Mouse (Mus musculus): ENCODE results near the gene Vps51. TPM values are rescaled to one million over a fixed set of nuclear protein-coding genes. Genes with fewer than 3 reads are reported as not detected.
A peak's percentile ranks its signal among the peaks of the same experiment; 100 is the strongest.

Gene Vps51
- polyA plus RNA-seq, 1 experiment from 2014 or later, result 72.7 TPM

DNA sequence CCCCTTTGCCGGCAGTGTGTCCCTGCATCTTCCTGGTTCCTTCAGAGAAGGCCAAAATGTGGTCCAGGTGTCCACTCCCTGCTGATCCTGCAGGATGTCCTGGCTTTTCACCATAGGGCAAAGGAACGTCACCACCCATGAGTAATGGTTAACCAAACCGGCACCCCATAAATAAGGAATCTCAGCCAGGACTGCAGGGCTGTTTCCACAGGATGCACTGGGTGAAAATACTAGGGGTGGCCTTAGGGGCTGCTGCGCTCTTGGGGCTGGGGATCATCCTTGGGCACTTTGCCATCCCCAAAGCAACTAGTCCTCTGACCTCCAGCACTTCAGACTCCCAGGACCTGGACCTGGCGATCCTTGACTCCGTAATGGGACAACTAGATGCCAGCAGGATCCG lies 28.6 kb upstream of the Vps51 start, which contains the start of gene Naaladl1:
Naaladl1 (plus strand) TSS at position 197 of the 400 bp plus-strand sequence.
- WGBS, result 80% methylated on average over 7 of the region's 7 CpGs
- no peaks in the 10 kb centered on the region; the same call in 1 of the 2 replicates for H3K36me3 ChIP-seq
- H3K27me3 ChIP-seq, result no peaks in the 10 kb centered on the region
- no peaks in the 10 kb centered on the region for H3K9me3 ChIP-seq
- no peak within 1 kb of the TSS for H3K4me2 ChIP-seq
- H3K4me1 ChIP-seq (replicated peaks), result no peaks in the 10 kb centered on the region
- H3K27ac ChIP-seq, result no peak within 1 kb of the TSS
- no peak for ATAC-seq (ENCODE audit: insufficient number of reproducible peaks, insufficient read depth, low FRiP score, low TSS enrichment, low read depth)
- H3K4me3 ChIP-seq (replicated peaks), result no peak within 1 kb of the TSS
- H3K9ac ChIP-seq (replicated peaks), result no peak within 1 kb of the TSS

DNA sequence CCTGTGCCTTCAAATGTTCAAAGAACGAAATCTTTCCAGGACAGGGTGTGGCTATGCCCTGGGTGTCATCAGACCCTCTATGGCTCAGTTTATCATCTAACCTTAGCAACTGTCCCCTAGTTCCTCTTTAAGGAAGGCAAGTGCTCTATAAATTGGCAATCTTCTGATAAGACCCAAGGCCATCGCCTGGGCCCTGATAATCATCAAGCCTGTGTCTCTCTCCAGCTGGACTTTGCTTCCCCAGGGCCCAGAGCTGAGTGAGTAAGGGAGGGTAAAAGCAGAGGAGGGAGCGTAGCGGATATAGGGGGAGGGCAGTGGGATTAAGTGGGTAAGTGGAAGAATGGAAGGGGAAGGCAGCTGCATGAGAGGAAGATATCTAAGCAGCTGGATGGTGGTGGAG lies 27.4 kb upstream of the Vps51 start:
- peaks cover 6% of the 10 kb centered on the region; the same call in 1 of the 2 replicates for H3K36me3 ChIP-seq
- no peak for ATAC-seq (ENCODE audit: insufficient number of reproducible peaks, insufficient read depth, low FRiP score, low TSS enrichment, low read depth)
- no peak overlapping the region for H3K4me2 ChIP-seq
- no peaks in the 10 kb centered on the region for H3K4me1 ChIP-seq (replicated peaks)
- H3K9me3 ChIP-seq, result no peaks in the 10 kb centered on the region
- H3K27ac ChIP-seq, result no peak overlapping the region
- H3K9ac ChIP-seq (replicated peaks), result no peak overlapping the region
- WGBS, result 77% methylated on average over 4 of the region's 4 CpGs
- no peaks in the 10 kb centered on the region for H3K27me3 ChIP-seq
- no peak overlapping the region for H3K4me3 ChIP-seq (replicated peaks)

DNA sequence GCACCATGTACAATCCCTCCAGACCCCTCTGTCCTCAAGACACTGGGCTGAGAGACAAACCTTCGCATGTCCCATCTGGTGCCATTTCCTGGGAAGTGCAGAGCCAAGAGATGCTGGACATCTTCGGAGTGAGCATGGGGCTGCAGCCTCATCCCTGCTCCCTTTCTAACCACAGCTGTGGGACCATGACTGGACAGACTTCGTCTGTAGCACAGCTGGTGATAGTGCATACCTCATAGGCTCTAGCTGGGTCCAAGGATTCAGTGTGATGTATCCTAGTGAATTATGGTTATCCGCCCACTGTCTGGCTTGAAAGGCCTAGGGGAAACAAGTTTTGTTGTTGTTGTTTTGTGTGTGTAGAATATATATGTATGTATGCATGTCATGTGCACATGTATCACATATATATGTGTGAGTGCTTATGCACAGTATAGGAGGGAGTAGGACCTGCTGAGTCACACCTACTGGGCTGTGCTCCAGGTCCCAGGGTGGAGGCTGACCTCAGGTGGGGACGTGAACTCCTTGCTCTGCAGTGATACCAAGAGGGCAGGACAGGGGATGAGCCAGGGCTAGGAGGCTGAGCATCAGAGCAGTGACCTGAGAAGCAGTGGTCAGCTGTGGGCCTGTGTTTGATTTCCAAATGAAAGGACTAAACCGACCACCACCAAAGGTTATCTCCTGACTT lies 25.3 kb upstream of the Vps51 start:
- Histone ChIP-seq H3K4me3 (replicated peaks) (no peak overlapping the region), H3K36me3 (peaks cover 16% of the 10 kb centered on the region), H3K4me1 (replicated peaks) (no peaks in the 10 kb centered on the region), H3K9me3 (no peaks in the 10 kb centered on the region), H3K27me3 (no peaks in the 10 kb centered on the region), H3K27ac (no peak overlapping the region), H3K4me2 (no peak overlapping the region), H3K9ac (replicated peaks) (no peak overlapping the region)
- no peak for ATAC-seq (ENCODE audit: insufficient number of reproducible peaks, insufficient read depth, low FRiP score, low TSS enrichment, low read depth)
- 84% methylated on average over 6 of the region's 6 CpGs for WGBS

GRCm38 (mm10) chr19:6101186-6101585 lies 24.2 kb upstream of the Vps51 start:
- no peaks in the 10 kb centered on the region for H3K4me1 ChIP-seq (replicated peaks)
- WGBS, result 29% methylated on average over 6 of the region's 6 CpGs
- ATAC-seq (ENCODE audit: insufficient number of reproducible peaks, insufficient read depth, low FRiP score, low TSS enrichment, low read depth), result no peak

DNA sequence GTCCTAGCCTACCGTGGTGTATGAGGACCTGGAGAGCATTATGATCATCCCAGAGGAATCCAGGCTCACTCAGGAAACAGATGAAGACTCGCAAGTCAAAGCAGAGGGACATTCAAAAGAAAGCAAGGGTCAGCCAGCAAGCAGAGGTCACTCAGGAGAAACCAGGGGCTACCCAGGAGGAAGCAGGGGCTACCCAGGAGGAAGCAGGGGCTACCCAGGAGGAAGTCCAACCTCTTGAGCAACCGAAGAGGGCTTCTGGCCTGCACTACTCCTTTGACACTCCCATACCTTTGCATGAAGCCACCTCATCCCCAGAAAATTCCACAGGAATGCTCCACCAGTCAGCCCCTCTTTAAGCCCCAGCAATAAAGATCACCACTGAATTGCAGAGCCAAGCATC lies 20.8 kb upstream of the Vps51 start:
- no peak for ATAC-seq (ENCODE audit: insufficient number of reproducible peaks, insufficient read depth, low FRiP score, low TSS enrichment, low read depth)
- peaks cover 48% of the 10 kb centered on the region for H3K36me3 ChIP-seq
- WGBS, result 88% methylated on average over 3 of the region's 3 CpGs
- H3K27ac ChIP-seq, result no peak overlapping the region
- H3K9ac ChIP-seq (replicated peaks), result no peak overlapping the region
- H3K27me3 ChIP-seq, result no peaks in the 10 kb centered on the region
- no peaks in the 10 kb centered on the region for H3K9me3 ChIP-seq
- no peaks in the 10 kb centered on the region for H3K4me1 ChIP-seq (replicated peaks)
- no peak overlapping the region for H3K4me3 ChIP-seq (replicated peaks)
- H3K4me2 ChIP-seq, result no peak overlapping the region

More at GRCm38 (mm10) chr19:6101186-6101585, 24.2 kb upstream of the Vps51 start:
- Histone ChIP-seq H3K4me3 (replicated peaks) (no peak overlapping the region), H3K9ac (replicated peaks) (no peak overlapping the region), H3K27me3 (no peaks in the 10 kb centered on the region), H3K4me2 (no peak overlapping the region), H3K27ac (no peak overlapping the region), H3K9me3 (no peaks in the 10 kb centered on the region), H3K36me3 (peaks cover 25% of the 10 kb centered on the region)

DNA sequence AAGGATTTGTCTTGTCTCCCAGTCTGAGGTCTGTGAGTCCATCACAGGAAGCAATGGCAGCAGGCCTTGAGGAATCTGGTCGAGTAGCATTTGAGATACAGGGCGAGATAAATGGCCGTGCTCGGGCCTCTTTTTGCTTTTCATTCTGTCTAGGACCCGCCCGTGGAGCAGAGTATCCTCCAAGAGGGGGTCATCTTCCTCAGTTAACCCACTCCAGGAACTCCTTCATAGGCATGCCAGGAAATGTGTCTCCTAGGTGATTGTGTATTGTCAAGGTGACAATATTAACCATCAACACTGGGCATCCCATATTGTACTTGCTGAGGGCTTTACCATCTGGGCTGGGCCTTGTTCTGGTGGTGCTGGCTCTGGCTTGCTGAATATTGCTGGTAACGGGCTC lies 17.1 kb upstream of the Vps51 start, which contains the start of gene AC131692.1:
AC131692.1 (plus strand) TSS at position 301 of the 400 bp plus-strand sequence.
- Histone ChIP-seq H3K4me1 (replicated peaks) (no peaks in the 10 kb centered on the region), H3K9me3 (no peaks in the 10 kb centered on the region), H3K27ac (no peak within 1 kb of the TSS), H3K4me2 (no peak within 1 kb of the TSS), H3K27me3 (no peaks in the 10 kb centered on the region), H3K36me3 (peaks cover 78% of the 10 kb centered on the region), H3K4me3 (replicated peaks) (no peak within 1 kb of the TSS), H3K9ac (replicated peaks) (no peak within 1 kb of the TSS)
- no peak for ATAC-seq (ENCODE audit: insufficient number of reproducible peaks, insufficient read depth, low FRiP score, low TSS enrichment, low read depth)
- 92% methylated on average over 7 of the region's 7 CpGs for WGBS

- WGBS, result 95% methylated on average over 13 of the region's 13 CpGs
- no peak overlapping the region for H3K9ac ChIP-seq (replicated peaks)
- H3K4me1 ChIP-seq (replicated peaks), result peaks cover 11% of the 10 kb centered on the region
- no peak overlapping the region for H3K4me2 ChIP-seq
- H3K27me3 ChIP-seq, result no peaks in the 10 kb centered on the region
- peaks cover 70% of the 10 kb centered on the region for H3K36me3 ChIP-seq
- no peak for ATAC-seq (ENCODE audit: insufficient number of reproducible peaks, insufficient read depth, low FRiP score, low TSS enrichment, low read depth)
- H3K9me3 ChIP-seq, result no peaks in the 10 kb centered on the region
- H3K4me3 ChIP-seq (replicated peaks), result no peak overlapping the region
- H3K27ac ChIP-seq, result no peak overlapping the region
These were observed 11.8 kb upstream of the Vps51 start for GRCm38 (mm10) chr19:6088841-6089240.

GRCm38 (mm10) chr19:6085417-6085879 lies 8.4 kb upstream of the Vps51 start:
- Histone ChIP-seq H3K4me2 (peak overlapping the region; percentile 96), H3K27me3 (no peaks in the 10 kb centered on the region), H3K27ac (peak overlapping the region; percentile 56), H3K36me3 (peaks cover 67% of the 10 kb centered on the region), H3K4me1 (replicated peaks) (peaks cover 17% of the 10 kb centered on the region), H3K9ac (replicated peaks) (peak overlapping the region; percentile 70), H3K4me3 (replicated peaks) (peak overlapping the region; percentile 81), H3K9me3 (no peaks in the 10 kb centered on the region)
- ATAC-seq (ENCODE audit: insufficient number of reproducible peaks, insufficient read depth, low FRiP score, low TSS enrichment, low read depth), result 0 out of 2 replicates have a peak, but pooled peaks have one; percentile 34
- 1% methylated on average over 17 of the region's 17 CpGs for WGBS

DNA sequence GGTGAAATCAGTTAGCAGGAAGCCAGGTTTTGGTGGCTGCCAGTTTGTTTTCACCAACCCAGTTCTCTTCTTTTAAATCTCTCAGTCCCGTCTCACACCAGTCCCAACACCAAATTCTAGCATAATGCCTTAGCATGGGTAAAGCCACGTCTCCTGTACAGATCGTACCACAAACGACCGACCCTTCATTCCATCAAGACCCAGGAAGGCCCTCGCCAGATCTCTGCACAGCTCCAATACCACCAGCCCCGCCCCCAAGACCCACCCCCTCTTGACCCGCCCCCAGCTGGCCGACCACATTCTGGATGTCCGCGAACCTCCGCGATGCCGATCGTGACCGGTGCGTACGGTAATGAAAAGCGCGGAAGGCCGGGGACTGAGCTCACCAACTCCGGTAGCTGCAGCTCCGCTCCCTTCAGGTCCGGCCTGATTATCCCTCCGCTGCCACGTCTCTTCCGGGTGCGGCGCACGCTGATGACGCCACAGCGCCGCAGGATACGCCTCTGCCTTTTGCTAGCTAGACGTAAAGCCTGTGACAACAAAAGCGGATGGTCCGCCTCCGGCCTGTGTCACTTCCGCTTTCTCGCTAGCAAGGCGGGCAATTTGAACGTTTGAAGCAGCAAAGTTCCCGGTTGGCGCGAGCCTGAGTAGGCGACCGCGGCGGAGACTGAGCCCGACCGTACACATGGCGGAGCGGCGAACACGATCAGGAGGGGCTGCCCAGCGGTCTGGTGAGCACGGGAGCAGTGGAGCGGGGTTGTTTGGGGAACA lies 7.6 kb upstream of the Vps51 start, which contains the start of the genes Zfpl1 and Cdca5:
Zfpl1 (minus strand) TSS at position 479 of the 771 bp plus-strand sequence.
Cdca5 (plus strand) TSS at position 506 of the 771 bp plus-strand sequence.
- Histone ChIP-seq H3K4me2 (peak within 1 kb of the TSS; percentile 96), H3K27ac (peak within 1 kb of the TSS; percentile 56), H3K9me3 (no peaks in the 10 kb centered on the region), H3K4me1 (replicated peaks) (peaks cover 17% of the 10 kb centered on the region), H3K27me3 (no peaks in the 10 kb centered on the region), H3K36me3 (peaks cover 67% of the 10 kb centered on the region), H3K4me3 (replicated peaks) (peak within 1 kb of the TSS; percentile 81), H3K9ac (replicated peaks) (peak within 1 kb of the TSS; percentile 70)
- peak; percentile 89 for ATAC-seq (ENCODE audit: insufficient number of reproducible peaks, insufficient read depth, low FRiP score, low TSS enrichment, low read depth)
- under 1% methylated on average over 58 of the region's 58 CpGs for WGBS

- no peak within 1 kb of the TSS for H3K4me2 ChIP-seq
- no peaks in the 10 kb centered on the region for H3K27me3 ChIP-seq
- no peak within 1 kb of the TSS for H3K4me3 ChIP-seq (replicated peaks)
- ATAC-seq (ENCODE audit: insufficient number of reproducible peaks, insufficient read depth, low FRiP score, low TSS enrichment, low read depth), result no peak
- no peaks in the 10 kb centered on the region for H3K9me3 ChIP-seq
- H3K9ac ChIP-seq (replicated peaks), result no peak within 1 kb of the TSS
- H3K27ac ChIP-seq, result no peak within 1 kb of the TSS
- peaks cover 43% of the 10 kb centered on the region for H3K36me3 ChIP-seq
- H3K4me1 ChIP-seq (replicated peaks), result peaks cover 24% of the 10 kb centered on the region
- 88% methylated on average over 9 of the region's 9 CpGs for WGBS
These were observed 5.1 kb upstream of the Vps51 start, which contains the start of gene Gm28374 for GRCm38 (mm10) chr19:6082156-6082555. Gene Gm28374 (minus strand): TSS chr19:6082256.

DNA sequence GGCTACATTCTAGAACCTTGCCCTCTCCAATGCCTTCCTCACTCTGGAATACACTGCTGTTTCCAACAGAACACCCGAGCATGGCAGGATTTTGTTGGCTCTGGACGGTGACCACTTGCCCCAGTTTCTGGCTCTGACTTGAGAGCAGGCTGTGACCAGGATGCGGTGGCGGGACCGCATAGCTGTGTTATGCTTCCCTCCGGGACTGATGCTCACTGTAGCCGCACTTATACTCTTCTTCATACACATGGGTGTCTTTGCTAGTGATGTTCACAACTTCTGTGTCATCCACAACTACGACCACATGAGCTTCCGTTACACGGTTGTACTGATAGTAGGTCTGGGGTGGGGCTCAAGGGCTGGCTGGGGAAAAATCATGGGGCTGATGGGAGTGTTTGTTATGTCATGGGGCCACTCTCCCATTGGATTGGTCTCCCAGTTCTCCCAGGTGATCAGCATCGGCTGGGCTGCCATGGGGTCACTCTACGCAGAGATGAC lies 3.0 kb upstream of the Vps51 start, which contains the start of gene Tmem262:
Tmem262 (plus strand) TSS at position 51 of the 498 bp plus-strand sequence.
- H3K4me1 ChIP-seq (replicated peaks), result peaks cover 24% of the 10 kb centered on the region
- H3K36me3 ChIP-seq, result peaks cover 35% of the 10 kb centered on the region
- no peaks in the 10 kb centered on the region for H3K27me3 ChIP-seq
- ATAC-seq (ENCODE audit: insufficient number of reproducible peaks, insufficient read depth, low FRiP score, low TSS enrichment, low read depth), result no peak
- H3K9me3 ChIP-seq, result no peaks in the 10 kb centered on the region
- no peak within 1 kb of the TSS for H3K27ac ChIP-seq
- H3K4me3 ChIP-seq (replicated peaks), result no peak within 1 kb of the TSS
- no peak within 1 kb of the TSS for H3K9ac ChIP-seq (replicated peaks)
- no peak within 1 kb of the TSS for H3K4me2 ChIP-seq
- 92% methylated on average over 12 of the region's 12 CpGs for WGBS
